Mouse (Mus musculus) left cerebral cortex, postnatal 25 days (tissue): ENCODE measurements around the gene Ptpru. TPM values are rescaled to one million over a fixed set of nuclear protein-coding genes. Genes with fewer than 3 reads are reported as not detected.
A peak's percentile ranks its signal among the peaks of the same experiment; 100 is the strongest.

Experiments
- DNase-seq, 2 experiments: peaks; one replicate each; pipeline ENCODE4 v3.0.0; 2022; ENCODE audit warnings: low spot score in 2 of 2, mixed read lengths in 1 of 2
- intact Hi-C: fragments of 180-260 bp; cut with DNase I; formaldehyde crosslinking; loops from one replicate; pipeline ENCODE4 v1.15.1; 2025
- total RNA-seq, 2 experiments: library from RNA; stranded (reverse); gene quantifications; 2 replicates each; pipeline ENCODE4 v1.2.3; 2021

Gene Ptpru
- total RNA-seq, 2 experiments from 2014 or later = 42.8 to 58.1 TPM

GRCm38 (mm10) chr4:131728628-131729027 is 109.5 kb downstream of the Ptpru start:
- intact Hi-C loops = no loop called here
- DNase-seq = no peak

GRCm38 (mm10) chr4:131723415-131724080 is 114.5 kb downstream of the Ptpru start:
- intact Hi-C loops = loop anchor here (2.0 kb wide), 1 partner anchor 115 kb away; the partner anchor contains the start of gene Ptpru
- peak; percentile 47 to 57 for DNase-seq

- DNase-seq = no peak
- intact Hi-C loops = loop anchor here (2.0 kb wide), 1 partner anchor 117 kb away; the partner anchor contains the start of gene Ptpru
Measured at GRCm38 (mm10) chr4:131722121-131722841, 115.8 kb downstream of the Ptpru start.

DNA sequence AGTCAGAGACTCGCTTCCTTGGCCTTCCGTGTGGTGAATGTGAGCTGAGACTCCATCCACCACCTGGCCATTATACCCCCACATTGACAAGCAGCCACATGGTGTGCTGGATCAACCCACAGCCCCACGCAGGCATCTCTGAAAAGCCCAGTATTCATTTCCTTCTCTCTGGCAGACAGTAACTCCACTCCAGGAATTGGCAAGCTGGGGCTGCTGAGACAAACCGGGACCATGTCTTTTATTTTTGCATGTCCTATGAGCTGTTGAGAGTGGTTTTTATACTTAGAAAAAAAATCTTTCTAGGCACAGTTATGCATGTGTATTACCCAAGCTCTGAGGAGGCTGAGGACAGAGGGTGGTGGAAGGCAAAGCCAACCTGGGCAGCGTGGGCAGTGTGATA is 118.9 kb downstream of the Ptpru start:
- DNase-seq = peak; percentile 48 to 94
- intact Hi-C loops = loop anchor here (1.0 to 5.0 kb wide), 2 partner anchors 45 to 197 kb away; no protein-coding TSS in a partner anchor

Other genes starting within 250 kb of the Ptpru start
- 10 to 100 TPM; 24.8 to 26.2 TPM for gene Mecr, start 5.2 kb upstream of the Ptpru start, total RNA-seq
- 10 to 100 TPM; 66.3 to 70.5 TPM for gene Srsf4, start 35.3 kb upstream of the Ptpru start, total RNA-seq
- 10 to 100 TPM in 1 of 2 experiments, 1 to 10 TPM in 1; 8.1 to 11.3 TPM for gene Tmem200b, start 83.5 kb upstream of the Ptpru start, total RNA-seq
- not detected for gene Gm10300, start 236.4 kb upstream of the Ptpru start, total RNA-seq
- 10 to 100 TPM; 32.5 to 42.7 TPM for gene Epb41, start 237.0 kb upstream of the Ptpru start, total RNA-seq